Mouse (Mus musculus): ENCODE measurements around the gene Rps6ka2.

Rps6ka2 gene

DNA sequence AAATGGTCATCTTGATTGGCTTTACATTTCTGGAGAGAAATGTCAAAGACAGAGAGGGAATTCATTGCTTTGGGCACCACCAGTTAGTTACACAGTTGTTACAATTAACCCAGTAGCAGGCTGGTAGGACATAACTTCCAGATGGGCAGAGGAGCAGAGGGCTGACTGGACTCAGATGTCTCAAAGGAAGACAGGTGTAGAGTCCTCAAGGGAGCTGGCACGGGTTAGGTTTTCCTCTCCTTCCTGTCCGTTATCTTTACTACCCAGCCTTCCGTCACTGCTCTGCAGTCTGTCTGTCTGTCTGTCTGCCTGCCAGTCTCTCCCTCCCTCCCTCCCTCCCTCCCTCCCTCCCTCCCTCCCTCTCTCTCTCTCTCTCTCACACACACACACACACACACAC lies 52.3 kb downstream of the Rps6ka2 start:
- DNase-seq = no peak

DNA sequence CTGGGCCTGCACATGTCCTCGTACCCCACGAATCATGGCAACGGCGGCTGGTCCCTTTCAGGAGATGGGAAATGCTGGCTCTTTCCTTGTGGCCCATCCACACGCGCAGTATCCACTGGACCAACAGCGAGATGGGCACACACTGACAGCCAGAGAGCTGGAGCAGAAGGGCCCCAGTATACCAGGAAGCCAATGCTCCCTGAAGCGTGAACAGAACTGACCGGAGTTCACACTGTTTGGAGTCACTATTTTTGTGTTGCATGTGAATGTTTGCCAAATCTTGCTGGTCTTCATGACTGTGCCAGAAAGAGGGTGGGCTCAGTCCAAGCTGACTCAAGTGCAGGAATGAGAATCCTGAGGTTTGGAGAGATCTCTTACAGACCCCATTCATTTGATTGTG lies 58.6 kb downstream of the Rps6ka2 start:
- peak; percentile 51 to 54 for DNase-seq

DNA sequence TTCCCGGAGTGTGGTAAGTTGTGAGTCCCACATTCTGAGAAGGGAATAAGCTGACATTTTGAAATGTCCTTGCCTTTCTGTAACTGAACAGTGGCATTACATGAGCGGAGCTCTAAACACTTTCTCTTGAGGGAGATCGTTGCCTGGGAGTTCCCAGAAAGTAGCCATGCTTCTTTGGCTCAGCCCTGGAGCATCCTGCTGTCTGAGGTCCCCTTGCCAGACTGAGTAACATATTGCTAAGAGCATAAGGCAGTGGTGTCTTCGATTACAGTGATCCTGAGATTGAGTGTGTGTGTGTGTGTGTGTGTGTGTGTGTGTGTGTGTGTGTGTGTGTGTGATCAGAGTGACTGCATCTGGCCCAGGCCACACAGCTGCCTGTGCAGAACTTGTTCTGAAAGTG lies 61.4 kb downstream of the Rps6ka2 start:
- DNase-seq = no peak

DNA sequence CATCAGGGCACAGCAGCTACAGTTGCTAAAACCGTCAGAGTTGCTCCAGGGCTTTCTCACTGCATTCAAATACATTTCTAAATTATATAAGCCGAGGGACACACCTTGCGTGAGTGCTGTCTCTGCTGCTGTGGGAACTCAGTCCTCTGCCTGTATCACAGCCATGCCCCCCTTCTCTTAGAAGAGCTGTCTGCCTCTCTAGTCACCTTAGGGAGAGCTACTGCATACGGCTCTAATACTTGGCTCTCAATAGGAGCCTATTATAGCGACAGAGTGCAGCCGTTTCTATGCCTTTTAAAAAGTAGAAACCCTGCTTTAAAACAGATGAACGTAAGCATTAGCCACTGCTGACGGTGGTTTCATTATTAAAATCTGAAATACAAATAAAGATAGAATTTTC lies 61.9 kb downstream of the Rps6ka2 start:
- no peak for DNase-seq

DNA sequence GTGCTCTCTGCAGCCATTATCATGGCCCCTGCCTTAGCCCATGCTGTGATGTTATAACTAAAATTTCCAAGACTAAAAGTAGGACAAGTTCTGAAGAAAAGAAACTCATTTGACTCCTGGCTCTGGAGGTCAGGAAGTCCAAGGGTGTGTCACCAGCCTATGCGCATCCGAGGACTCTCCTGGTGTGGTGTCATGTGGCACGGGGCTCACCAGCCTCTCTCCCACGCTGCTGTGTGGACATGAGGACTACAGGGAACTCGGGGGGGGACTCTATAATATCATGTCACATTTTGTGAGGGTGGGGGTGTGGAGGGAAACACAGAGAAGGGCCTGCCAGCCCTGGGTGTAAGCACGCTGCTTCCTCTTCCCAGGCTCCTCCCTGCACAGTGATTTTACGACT lies 62.5 kb downstream of the Rps6ka2 start:
- no peak for DNase-seq

DNA sequence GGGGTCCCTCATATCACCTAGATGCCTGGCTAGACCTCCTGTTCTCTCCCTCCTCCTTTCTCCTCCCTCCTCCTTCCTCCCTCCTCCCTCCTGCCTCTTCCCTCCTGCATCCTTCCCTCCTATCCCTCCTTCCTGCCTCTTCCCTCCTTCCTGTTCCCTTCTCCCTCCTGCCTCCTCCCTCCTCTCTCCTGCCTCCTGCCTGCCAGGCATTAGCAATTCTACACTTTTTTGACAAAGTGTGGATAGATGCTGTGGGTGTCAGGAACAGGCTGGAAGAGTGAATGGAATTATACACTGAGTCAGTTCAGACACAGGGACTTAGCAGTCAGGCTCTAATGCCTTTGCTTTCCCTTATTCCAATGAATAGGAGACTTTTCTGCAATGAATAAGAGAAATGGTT lies 63.3 kb downstream of the Rps6ka2 start:
- DNase-seq = no peak

DNA sequence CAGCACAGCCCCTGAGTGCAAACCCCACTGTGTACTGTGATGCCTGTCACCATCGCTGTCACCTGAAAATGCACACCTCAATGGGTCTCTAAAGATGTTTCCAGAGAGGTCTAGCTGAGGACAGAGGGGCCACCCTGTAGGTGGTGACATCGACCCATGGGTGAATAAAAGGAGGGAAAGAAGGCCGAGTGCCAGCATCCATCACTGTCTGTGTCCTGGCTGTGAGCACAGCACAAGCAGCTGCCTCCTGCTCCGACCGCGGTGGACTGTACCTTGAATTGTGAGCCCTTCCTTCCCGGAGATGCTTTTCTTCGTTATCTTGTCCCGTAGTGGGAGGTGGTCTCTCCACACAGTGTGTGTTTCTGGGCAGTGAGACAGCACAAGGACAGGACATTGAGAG lies 67.8 kb downstream of the Rps6ka2 start:
- DNase-seq = no peak

DNA sequence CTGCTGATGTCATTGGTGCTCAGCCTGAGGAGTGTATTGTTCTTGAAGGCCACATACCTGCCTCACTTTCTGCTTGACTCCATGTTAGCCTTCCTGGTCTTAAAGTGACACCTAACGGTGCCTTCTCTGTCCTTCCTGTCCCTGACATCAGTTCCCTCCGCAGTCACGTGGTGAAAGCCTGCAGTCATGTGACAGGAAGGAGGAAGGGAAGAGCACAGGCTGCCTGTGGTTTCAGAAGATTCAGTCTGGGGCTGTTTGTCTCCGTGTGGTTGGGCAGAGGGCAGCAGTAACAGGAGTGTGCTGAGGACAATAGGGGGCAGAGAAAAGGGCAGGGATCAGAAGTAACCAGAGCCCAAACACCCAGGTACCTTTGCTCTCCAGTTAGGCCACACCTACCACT lies 68.9 kb downstream of the Rps6ka2 start:
- no peak for DNase-seq

DNA sequence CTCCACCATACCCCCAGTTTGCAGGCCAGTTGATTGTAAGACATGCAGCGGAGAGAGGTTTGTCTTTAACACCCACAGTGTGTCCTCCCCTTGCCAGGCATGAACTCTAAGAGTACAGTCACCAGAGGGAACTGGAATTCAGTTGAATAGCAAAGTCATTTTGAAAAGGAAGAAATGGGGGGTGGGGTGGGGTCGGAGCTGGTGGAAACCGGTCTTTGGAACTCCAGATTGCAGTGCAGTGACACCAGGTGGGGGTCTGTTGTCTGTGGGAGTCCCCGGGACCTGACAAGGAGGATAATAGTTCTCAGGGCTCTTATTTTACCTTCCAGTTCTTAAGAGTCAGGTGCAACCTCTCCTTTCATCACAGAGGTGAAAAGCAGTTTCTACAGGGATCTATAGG lies 70.6 kb downstream of the Rps6ka2 start:
- no peak for DNase-seq

DNA sequence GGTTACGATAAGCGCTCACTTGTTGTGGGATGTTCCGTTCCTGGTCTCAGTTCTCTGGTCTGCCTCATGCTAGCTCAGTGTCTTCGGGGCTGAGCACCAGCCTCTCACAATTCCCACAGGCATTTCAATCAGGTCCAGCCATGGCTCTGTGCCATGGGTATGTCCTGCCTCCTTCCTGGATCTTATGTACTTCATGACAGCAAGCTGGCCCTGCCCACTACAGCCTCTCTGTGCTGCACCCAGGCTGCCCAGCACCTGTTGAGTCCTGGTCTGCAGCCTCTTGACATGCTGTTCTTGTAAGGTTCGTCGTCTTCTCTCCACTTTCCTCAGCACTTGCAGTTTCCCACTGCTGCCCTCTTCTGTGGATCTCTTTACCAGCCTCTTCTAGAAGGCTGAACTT lies 75.2 kb downstream of the Rps6ka2 start:
- peak in 1 of 2 experiments; percentile 17 for DNase-seq

DNA sequence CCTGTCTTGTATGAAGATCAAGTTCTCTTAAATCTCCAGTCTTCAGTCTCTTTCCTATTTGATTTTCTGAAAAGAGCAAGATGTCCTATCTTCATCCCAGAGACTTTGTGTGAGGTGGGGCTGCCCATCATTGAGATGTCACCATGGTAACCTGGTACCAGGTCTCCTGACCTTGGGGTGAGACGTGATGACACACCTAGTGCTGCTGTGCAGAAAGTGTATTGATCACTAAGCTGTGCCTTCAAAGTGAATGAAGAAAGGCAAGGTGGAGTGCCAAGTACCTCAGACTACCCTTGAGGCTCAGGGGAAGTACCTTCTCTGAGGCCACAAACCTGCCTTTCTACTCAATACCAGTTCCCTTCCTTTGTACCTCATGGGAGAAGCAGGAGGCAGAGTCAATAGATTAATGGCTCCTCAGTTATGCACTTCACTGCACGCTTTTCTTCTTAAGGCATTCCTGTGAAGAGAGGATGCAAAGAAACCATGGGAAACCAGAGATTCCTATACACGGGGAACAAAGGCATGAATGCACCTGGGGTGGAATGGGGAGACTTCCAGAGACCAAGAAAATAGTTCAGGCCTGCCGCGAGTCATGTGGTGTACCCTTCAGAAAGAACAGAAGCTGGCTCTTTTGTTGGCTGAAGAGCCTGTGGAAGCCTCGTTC lies 77.1 kb downstream of the Rps6ka2 start:
- no peak for DNase-seq

DNA sequence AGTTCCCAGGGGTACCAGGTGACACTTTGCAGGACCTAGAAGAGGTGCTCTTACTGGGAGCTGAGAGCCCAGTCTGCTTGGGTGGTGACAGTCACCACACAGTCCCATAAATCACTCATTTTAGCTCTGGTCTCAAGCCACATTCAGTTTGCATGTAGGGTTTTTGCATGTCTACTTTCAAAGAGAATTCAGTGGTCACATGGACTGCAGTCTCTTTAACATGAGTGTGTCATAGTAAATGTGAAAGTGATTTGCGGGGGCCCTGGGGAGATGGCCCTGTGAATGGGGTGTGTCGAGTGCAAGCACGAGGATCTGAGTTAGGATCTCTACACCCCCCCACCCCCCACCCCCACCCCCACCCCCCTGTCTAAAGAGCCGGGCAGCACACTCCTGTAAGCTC lies 80.5 kb downstream of the Rps6ka2 start:
- no peak for DNase-seq

DNA sequence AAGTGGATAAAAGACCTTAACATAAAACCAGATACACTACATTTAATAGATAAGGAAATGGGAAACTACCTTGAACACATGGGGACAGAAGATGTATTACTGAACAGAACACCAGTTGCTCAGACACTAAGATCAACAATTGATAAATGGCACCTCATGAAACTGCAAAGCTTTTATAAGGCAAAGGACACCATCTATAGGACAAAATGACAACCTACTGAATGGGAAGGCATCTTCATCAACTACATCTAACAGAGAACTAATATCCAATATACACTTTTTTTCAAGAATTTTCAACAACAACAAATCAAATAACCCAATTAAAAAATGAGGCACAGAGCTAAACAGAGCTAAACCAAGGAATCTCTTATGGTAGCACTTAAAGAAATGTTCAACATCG lies 87.3 kb downstream of the Rps6ka2 start:
- no peak for DNase-seq

DNA sequence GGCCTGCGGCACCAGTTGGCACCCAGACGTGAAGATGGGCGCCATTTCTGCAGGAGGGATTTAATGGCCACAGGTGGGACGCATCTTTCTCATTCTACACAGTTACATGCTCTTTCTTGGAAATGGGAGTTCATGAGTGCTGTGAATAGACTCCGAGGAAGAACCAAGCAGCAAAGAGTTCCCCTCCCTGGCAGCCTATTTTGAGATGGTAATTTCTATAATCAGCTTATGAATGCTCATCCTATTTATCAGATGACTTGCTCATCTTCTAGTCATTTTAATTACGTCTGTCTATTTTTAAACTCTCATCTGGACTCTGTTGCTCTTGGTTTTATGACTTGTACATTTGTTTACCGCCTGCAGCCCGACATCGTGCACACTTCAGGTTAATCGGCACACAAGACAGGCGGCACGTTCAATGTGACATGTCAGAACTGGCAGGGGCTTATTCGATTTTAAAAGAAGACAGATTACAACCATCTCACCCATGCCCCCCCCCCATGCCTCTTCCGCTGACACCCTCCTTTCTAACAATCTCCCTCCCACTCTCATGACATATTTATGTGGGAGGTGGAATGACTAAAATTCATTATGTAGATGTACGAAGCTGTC lies 88.9 kb downstream of the Rps6ka2 start:
- no peak for DNase-seq

DNA sequence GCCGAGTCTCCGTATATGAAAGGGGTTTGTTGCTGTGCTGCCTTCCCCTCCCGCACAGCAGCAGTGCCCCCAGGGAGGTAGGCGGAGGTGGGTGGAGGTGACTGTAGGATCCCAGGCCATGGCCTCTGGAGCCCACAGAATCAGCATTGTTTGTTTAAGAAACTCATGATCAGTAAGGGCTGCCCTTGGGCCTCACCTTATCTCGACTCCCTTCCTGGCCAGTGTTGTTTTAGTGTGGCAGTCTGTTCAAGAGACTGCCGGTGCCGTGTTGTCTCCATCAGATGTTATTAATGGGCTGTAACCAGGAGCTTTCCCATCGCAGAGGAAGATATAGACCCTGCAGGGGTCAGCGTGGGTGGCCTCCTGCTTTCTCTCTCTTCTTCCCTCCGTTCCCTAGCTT lies 90.4 kb downstream of the Rps6ka2 start:
- DNase-seq = no peak

DNA sequence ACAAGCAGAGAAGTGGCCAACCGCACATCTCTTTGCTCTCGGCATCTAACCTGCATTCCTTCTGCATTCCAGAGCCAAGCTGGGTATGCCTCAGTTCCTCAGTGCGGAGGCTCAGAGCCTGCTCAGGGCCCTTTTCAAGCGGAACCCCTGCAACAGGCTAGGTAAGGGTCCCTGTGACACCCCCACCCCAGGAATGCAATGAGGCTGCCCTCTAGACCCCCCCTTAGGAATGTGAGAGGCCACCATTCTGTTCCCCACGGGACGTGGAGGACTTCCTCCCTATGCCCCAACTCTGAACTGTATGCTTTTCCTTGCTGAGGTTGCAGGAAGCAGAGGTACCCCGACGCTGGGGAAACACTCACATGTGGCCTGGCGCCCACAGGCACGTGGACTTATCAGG lies 92.1 kb downstream of the Rps6ka2 start:
- DNase-seq = no peak

DNA sequence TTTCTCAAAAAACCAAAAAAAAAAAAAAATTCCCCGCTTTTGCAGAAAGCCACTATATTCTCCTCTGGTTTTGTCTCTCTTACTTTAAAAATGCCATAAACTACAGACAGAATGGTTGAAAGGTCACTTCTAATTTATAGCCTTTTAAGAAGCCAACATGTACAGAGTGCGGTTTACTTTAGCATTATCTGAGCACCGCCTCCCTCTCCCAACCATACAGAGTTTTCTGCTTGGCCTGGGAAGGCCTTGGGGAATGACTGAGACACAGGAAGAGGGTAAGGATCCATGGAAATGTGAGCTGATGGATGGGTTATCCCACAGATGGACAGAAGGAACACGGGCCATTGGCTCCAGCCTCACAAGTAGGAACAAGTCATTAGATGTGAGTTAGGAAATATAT lies 92.7 kb downstream of the Rps6ka2 start:
- no peak for DNase-seq

DNA sequence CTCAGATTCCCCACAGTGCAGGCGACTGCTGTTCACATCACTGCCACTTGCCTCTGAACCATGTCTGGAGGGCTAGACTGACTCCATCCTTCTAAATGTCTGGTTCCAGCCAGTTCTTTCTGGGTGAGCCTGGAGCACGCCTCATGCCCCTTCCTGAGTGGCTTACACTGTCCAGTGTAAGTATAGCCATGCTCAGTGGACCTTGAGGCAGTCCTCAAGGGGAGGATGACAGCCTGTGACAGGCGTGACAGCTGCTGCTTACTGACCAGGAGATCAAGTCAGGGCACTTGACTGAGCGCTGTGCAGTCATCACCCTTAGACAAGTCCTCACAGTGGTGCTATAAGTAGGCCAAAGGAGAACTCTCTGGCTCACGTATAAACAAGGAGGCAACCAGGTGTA lies 94.7 kb downstream of the Rps6ka2 start:
- DNase-seq = no peak

DNA sequence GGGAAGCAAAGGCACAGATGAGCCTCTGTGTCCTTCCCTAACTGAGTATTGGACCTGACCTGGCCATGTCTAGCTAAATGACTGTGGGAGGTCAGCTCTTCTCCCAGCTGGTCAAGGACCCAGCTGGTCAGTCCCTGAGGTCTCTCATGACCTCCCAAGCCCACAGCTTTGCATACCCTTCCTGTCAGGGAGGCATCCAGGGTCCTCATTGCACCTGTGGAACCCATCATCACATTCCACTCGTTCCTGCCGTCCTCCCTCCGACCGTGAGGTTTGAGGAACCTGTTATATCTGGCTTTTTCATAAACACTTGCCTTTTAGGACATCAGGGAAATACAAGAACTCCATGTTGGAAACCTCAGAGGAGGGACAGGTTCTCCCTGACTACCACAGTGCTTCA lies 95.4 kb downstream of the Rps6ka2 start:
- DNase-seq = no peak

DNA sequence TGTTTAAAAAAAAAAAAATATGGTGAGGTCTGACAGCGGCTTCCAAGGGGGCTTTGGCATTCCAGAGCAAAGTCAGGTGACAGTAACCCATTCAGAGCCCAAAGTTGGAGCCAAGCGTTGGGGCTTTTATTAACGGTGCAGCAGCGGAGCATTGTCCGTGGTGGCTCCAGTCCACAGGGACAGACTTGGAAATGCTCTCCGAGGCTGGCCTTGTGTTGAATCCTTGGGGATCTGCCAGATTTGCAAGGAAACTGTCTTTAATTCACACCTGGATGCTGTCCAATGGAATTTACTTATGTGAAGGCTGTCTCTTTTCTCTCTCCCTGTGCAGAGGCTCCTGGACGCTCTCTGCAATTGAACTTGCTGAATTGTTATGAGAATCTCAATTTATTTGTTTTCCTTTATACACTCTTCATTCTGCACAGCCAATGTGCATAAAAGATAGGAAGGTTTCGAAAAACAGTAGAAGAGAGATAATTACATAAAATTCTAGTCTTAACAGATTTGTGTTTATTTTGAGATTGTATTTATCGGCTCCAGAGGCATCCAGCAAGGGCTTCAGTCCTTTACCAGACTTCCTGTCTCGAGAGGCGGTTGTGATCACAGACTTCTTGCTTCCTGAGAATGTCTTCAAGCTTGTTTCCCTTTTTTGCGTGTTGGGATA lies 95.9 kb downstream of the Rps6ka2 start:
- no peak for DNase-seq

DNA sequence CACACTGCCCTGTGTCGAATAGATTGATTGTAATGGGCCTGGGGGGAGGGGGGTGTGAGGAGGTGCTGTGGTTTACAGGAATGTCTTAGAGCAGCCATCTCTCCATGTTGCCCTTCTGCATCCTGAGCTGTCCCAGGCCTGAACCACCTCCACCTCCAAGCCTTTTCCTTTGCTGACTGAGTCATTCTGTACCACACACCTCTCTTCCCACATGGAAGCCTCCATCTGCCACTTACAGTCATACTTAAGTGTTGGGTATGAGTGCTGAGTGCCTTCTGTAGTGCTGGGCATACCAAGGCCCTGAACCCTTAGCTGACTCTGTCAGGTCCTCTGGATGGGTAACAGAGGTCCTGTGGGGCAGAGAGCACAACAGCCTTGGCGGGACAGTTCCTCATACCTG lies 97.9 kb downstream of the Rps6ka2 start:
- DNase-seq = no peak

DNA sequence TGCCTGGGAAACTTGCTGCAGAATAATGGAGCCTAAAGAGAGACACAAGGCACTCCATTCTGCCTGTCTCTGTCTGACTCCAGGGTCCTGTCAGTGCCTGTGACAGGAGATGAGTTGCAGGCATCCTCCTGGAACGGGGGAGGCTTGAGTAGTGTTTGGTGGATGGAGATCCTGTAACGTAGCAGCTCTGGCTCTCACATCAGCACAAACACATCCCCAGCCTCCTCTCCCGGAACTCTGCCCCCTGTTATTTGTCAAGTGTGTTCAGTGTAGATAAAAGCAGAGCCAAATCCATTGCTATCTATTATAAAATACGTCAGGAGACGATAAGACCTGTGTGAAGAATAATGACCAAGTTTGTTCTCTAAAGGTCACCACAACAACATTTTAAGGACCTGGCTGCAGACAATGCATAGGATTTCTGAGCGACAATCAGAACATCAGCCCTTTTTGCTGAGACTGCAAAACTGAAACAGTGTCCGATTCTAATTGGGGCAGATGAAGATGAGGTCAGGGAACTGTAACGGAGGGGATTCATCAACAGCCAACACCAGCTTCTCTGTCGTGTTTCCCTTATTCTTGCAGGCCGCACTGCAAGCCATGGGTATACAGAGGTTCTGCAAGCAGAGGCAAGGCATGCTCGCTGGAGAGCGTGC lies 99.4 kb downstream of the Rps6ka2 start:
- DNase-seq = no peak

DNA sequence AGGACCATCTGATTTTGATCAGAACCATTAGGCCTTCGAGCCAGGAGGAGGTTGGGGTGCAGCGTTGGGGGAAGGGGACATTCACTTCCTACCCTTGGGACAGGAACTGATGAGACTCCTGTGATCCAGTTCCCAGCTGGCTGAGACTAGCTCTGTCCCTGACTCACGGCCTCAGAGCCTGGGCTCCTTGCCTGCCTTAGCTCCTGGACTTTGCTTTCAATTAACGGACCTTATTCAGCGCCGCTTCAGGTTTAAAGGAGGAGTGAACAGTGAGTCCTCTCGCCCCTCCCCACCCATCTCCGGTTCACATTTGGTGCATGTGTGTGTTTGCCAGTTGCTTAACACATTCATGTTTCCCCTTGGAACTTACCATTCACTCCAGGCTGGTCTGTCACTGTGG lies 100.6 kb downstream of the Rps6ka2 start:
- peak; percentile 72 to 75 for DNase-seq

DNA sequence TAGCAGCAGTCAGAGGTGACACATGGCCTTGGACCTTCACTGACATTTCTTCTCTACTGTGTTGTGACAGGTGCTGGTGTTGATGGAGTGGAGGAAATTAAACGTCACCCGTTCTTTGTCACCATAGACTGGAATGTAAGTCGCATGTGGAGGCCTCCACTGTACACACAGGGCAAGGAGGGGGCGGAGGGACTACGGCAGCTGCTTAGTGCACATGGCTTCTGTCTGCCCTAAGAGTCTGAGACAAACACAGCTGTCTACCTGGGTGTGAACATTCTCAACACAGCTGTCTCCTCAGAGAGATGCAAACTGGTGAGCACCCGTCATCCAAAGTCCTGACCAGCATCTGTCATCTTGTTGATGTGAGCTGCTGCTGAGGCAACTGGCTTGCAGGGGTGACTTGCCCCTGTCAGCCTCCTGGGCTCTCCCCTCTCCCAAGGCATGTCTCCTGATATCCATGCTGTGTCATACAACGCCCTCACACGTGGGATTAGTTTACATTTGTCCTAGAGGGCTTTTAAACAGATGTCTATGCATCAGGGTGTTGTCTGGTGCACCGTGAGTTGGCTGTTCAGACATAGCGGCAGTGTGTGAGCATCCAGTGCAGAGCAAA lies 101.7 kb downstream of the Rps6ka2 start:
- no peak for DNase-seq

All from kidney, adult 8-10 months (tissue).